Mouse (Mus musculus) bone marrow macrophage, adult 2 months (primary cell): ENCODE results near the gene Parp9.

ENCODE experiments used
- CTCF ChIP-seq: IDR thresholded peaks from 2 replicates; pipeline ENCODE4 v1.5.1; 2012; ENCODE audit warnings: low read depth, mild to moderate bottlenecking, low read length, moderate library complexity
- POLR2A ChIP-seq: IDR thresholded peaks from 2 replicates; pipeline ENCODE4 v1.6.1; 2012; ENCODE audit warnings: mild to moderate bottlenecking, low read depth, low read length, borderline replicate concordance

- TF ChIP-seq POLR2A (no peak), CTCF (no peak)
Measured at GRCm38 (mm10) chr16:35922301-35922895, 15.9 kb upstream of the Parp9 start.
